Mouse (Mus musculus) gastrocnemius, postnatal 36 days (tissue): ENCODE data around the gene Olfr243. TPM values are rescaled to one million over a fixed set of nuclear protein-coding genes. Genes with fewer than 3 reads are reported as not detected.
"Not testable (repeated sequence)": the region's sequence is repeated elsewhere in the genome, so short reads cannot be mapped to it uniquely, and the experiment has no call there.

Source experiments
- DNase-seq, 2 experiments: peaks; one replicate each; pipeline ENCODE4 v3.0.0; 2022
- intact Hi-C: fragments of 180-260 bp; cut with DNase I; formaldehyde crosslinking; loops from one replicate; pipeline ENCODE4 v1.15.1; 2025
- long read RNA-seq, 2 experiments: library from polyadenylated mRNA; stranded (forward); transcript quantifications; one replicate each; pipeline ENCODE4 v2.0.0; 2021
- total RNA-seq, 2 experiments: library from RNA; stranded (reverse); gene quantifications; 2 replicates each; pipeline ENCODE4 v1.2.3; 2021

Olfr243 gene
- not detected for total RNA-seq
- long read RNA-seq, experiment 1 = 0 reads
- long read RNA-seq, experiment 2 = 0 reads

DNA sequence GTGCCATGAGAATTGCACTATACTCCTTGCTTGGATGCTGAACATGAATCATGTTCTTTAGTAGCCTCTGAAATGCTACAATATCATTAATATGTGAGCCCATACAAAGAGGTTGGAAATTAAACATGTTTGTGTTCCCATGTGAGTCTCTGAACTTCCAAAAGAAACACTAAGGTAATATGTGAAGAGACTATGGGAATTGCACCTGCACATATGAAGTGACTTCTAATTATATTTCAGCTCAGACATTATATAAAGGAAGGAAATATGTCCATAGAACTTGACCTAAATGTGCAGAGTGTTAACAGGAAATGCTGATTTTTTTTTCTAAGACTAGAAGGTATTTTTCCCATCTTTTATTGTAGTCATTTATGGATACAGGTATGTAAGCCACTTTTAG lies at the start of gene Olfr243:
Olfr243 (plus strand) TSS at position 301 of the 400 bp plus-strand sequence.
- intact Hi-C loops = no loop called here
- no peak for DNase-seq

DNA sequence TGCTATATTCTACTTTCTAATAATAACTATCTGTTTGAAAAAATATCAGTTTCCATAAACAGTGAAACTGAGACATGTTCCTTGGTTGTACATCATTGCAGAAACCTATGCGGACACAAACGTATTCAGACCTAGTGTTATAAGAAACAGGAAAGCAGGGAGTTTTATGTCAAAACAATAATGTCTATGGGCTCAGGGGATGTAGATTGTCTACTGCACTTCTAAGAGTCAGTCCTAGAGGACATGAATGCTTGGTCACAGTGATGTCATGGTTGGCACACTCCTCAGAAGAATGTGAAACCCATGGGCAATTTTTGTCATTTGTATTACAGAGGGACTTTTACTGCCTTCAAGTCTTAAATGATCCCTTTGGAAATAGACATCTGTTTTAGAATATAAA lies 43.4 kb upstream of the Olfr243 start, which contains the start of gene Olfr624:
Olfr624 (minus strand) TSS at position 101 of the 400 bp plus-strand sequence.
- intact Hi-C loops = no loop called here
- no peak for DNase-seq

DNA sequence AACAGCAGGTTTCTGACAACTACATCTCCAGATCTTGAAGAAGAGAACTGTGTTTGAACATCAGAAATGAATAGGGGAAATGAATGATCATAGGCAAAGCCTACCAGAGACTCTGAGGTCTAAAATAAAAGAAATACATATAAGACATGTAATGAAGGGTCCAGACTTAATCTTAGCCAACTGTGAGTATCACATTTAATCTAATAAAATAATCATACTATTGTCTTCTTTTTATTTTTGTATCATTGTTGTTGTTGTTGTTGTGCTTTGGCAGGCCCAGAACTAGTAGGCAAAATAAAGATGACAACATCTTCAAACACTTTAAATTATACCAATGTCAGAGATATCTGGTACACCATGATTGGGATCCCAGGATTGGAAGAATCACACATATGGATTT lies 32.1 kb upstream of the Olfr243 start, which contains the start of gene Olfr625-ps1:
Olfr625-ps1 (plus strand) TSS at position 301 of the 400 bp plus-strand sequence.
- intact Hi-C loops = no loop called here
- no peak for DNase-seq

DNA sequence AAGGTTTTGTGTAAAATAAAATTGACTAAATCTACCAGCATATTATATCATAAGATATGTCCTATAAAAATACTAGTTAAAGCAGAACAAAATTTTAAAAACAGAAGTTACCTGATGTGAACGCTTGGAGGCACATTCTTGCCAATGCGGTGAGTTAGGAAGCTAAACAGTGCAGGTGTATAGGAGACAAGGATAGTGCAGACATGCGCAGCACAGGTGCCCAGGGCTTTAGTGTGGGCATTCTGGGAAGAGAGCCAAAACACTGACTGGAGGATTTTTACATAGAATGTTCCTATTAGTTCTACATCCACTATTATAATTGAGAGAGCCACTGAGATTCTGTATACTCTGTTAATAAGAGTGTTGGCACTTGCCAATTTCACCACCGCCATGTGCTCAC lies 15.0 kb upstream of the Olfr243 start:
- no peak for DNase-seq
- intact Hi-C loops = no loop called here

DNA sequence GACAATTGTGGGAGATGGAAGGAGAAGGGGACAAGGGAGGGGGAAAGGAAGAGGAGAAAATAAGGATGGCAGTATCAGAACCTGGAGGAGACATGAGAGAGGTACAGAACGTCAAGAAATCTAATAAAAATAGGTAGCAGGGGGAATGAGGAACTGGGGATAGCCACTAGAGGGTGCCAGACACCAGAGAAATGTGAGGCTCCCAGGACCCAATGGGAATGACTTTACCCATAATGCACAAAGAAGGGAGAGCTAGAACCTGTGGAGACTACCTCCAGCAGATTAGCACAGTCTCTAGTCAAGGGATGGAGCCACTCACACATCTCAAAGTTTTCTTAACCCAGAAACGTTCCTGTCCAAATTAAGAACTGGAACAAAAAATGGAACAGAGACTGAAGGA lies 2.4 kb upstream of the Olfr243 start:
- intact Hi-C loops = no loop called here
- no peak for DNase-seq

DNA sequence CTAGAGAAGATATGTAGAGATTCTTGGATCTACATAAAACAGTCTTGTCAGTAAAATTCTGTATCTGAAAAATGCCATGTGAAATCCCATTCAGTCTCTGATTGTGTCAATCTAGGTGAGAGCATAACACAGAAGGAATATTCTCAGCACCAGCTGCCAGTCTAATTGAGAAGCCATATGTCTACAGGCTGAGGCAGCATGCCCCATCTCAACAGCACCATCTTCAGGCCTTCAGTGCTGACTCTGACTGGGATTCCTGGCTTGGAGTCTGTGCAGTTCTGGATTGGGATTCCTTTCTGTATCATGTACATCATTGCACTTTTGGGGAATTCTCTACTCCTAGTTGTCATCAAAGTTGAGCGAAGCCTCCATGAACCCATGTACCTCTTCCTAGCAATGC lies 1.9 kb downstream of the Olfr243 start:
- intact Hi-C loops, DNase-seq: not testable (repeated sequence)

DNA sequence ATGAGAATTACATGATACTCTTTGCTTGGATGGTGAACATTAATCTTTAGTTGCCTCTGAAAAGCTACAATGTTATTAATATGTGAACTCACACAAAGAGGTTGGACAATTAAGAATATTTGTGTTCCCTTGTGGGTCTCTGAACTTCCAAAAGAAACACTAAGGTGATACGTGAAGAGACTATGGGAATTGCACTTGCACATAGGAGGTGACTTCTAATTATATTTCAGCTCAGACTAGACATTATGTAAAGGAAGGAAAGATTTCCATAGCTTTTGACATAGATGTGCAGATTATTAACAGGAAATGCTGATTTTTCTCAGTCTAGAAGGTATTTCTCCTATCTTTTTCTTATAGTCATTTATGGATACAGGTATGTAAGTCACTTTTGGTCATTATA lies 15.6 kb downstream of the Olfr243 start, which contains the start of gene Olfr628:
Olfr628 (plus strand) TSS at position 301 of the 400 bp plus-strand sequence.
- DNase-seq = no peak
- intact Hi-C loops = no loop called here

DNA sequence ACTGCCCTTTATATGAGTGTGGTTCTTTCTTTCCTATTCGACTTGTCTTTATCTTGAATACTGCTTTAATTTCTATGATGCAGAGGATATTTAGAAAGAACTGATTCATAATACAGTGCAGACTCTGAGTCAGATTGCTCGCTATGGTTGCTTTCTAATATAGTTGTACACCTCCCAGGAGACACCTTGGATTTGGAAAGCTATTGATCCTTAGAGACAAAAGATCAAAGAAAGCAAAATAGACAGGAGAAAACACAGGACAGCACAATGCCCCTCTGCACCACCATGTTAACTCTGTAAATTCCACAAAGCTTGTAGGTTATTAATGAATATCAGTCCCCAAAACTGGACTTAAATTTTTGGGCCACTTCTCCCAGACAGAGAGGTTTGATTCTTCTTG lies 30.4 kb downstream of the Olfr243 start, which contains the start of gene Olfr629:
Olfr629 (minus strand) TSS at position 101 of the 400 bp plus-strand sequence.
- DNase-seq = no peak
- intact Hi-C loops = no loop called here

DNA sequence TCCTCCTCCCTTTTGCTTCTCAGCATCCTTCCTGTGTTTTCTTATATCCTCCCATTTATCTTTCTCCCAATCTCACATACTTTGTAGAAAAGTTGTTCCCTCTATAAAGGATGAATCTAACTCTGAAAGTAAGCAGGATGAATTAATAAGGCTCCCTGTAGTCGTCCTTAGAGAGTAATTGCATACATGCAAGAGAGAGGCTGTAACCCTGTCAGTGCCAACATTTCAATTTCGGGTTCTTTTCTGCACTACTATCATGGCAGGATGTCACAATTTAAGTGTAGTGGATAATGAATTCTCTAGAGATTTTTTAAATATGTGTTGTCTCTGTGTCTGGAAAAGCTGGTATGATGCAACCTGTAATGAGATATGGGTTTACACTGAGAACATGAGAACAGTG lies 42.8 kb downstream of the Olfr243 start, which contains the start of gene Olfr630:
Olfr630 (minus strand) TSS at position 101 of the 400 bp plus-strand sequence.
- intact Hi-C loops = no loop called here
- DNase-seq = no peak

DNA sequence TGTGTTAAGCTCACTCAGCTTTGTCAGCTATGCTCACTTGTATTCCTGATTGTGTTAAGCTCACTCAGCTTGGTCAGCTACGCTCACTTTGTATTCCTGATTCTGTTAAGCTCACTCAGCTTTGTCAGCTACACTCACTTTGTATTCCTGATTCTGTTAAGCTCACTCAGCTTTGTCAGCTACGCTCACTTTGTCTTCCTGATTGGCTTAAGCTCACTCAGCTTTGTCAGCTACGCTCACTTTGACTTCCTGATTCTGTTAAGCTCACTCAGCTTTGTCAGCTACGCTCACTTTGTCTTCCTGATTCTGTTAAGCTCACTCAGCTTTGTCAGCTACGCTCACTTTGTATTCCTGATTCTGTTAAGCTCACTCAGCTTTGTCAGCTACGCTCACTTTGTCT lies 47.7 kb downstream of the Olfr243 start:
- intact Hi-C loops, DNase-seq: not testable (repeated sequence)

DNA sequence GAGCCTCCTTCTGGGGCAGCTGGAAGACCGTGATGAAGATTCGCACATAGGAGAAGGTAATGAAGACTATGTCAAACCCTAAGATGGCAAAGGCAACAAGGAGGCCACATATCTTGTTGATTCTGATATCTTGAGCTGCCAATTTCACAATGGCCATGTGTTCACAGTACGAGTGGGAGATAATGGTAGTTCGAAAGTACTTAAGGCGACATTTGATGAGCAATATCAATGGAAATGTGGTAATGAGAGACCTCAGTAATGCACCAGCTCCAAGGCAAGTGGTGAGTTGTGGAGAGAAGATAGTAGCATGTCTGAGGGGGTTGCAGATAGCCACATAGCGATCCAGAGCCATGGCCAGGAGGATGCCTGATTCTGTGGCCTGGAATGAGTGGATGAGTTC lies 53.2 kb downstream of the Olfr243 start:
- DNase-seq, intact Hi-C loops: not testable (repeated sequence)

Other genes with a start within 250 kb of the Olfr243 start
- gene Olfr608, start 244.8 kb upstream of the Olfr243 start, total RNA-seq = not detected
- gene Olfr609, start 216.6 kb upstream of the Olfr243 start, total RNA-seq = not detected
- not detected for gene Olfr610, start 202.5 kb upstream of the Olfr243 start, total RNA-seq
- not detected for gene Olfr611, start 193.8 kb upstream of the Olfr243 start, total RNA-seq
- not detected for gene Olfr612, start 172.0 kb upstream of the Olfr243 start, total RNA-seq
- not detected for gene Olfr613, start 166.6 kb upstream of the Olfr243 start, total RNA-seq
- gene Olfr615, start 158.6 kb upstream of the Olfr243 start, total RNA-seq = not detected
- gene Olfr616, start 145.5 kb upstream of the Olfr243 start, total RNA-seq = not detected
- not detected for gene Olfr617, start 141.6 kb upstream of the Olfr243 start, total RNA-seq
- not detected for gene Olfr618, start 124.6 kb upstream of the Olfr243 start, total RNA-seq
- not detected for gene Olfr619, start 114.1 kb upstream of the Olfr243 start, total RNA-seq
- not detected for gene Olfr620, start 102.1 kb upstream of the Olfr243 start, total RNA-seq
- not detected for gene Olfr622, start 72.0 kb upstream of the Olfr243 start, total RNA-seq
- gene Olfr623, start 51.0 kb upstream of the Olfr243 start, total RNA-seq = not detected
- gene Olfr624, start 43.5 kb upstream of the Olfr243 start, total RNA-seq = not detected
- gene Olfr625-ps1, start 32.0 kb upstream of the Olfr243 start, total RNA-seq = not detected
- gene Olfr628, start 15.7 kb downstream of the Olfr243 start, total RNA-seq = not detected
- gene Olfr629, start 30.3 kb downstream of the Olfr243 start, total RNA-seq = not detected
- gene Olfr630, start 42.7 kb downstream of the Olfr243 start, total RNA-seq = not detected
- gene Olfr69, start 56.9 kb downstream of the Olfr243 start, total RNA-seq = not detected
- gene Olfr68, start 65.0 kb downstream of the Olfr243 start, total RNA-seq = not detected
- gene Olfr67, start 77.2 kb downstream of the Olfr243 start, total RNA-seq = not detected
- 10 to 100 TPM; 28.4 to 35.6 TPM for gene Hbb-bt, start 99.3 kb downstream of the Olfr243 start, total RNA-seq
- 100 to 1,000 TPM; 266 to 399 TPM for gene Hbb-bs, start 113.4 kb downstream of the Olfr243 start, total RNA-seq
- gene Hbb-bh2, start 125.8 kb downstream of the Olfr243 start, total RNA-seq = not detected
- gene Hbb-bh1, start 128.5 kb downstream of the Olfr243 start, total RNA-seq = not detected
- gene Hbb-y, start 138.5 kb downstream of the Olfr243 start, total RNA-seq = not detected
- not detected for gene Olfr66, start 171.6 kb downstream of the Olfr243 start, total RNA-seq
- not detected for gene Olfr64, start 179.8 kb downstream of the Olfr243 start, total RNA-seq
- gene Olfr65, start 188.8 kb downstream of the Olfr243 start, total RNA-seq = not detected
- gene Olfr631, start 214.2 kb downstream of the Olfr243 start, total RNA-seq = not detected
- gene Olfr632, start 219.7 kb downstream of the Olfr243 start, total RNA-seq = not detected
- not detected for gene Olfr633, start 229.8 kb downstream of the Olfr243 start, total RNA-seq